Mouse (Mus musculus) spleen, postnatal 4 days (tissue): ENCODE results near the gene Eva1b.

Experiments
- DNase-seq, 2 experiments: peaks; one replicate each; pipeline ENCODE4 v3.0.0; 2022; ENCODE audit warnings: low spot score in 2 of 2

The Eva1b gene

DNA sequence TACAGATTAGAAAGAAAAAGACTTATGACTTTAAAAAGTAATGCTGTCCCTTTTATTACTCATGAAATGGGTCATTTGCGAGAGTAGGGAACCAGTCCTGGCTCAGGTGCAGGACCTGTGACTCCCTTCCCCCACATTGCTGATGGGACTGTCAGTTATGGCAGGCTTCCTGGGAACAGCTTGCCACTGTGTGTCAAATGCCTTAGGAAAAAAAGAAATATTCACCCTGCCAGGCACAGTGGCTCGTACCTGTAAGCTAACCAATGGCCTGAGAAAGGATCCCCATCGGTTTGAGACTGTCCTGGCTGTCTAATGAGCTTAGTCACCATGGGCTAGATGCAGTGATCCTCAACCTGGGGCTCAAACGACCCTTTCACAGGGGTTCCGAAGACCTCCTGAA is 27.5 kb upstream of the Eva1b start:
- DNase-seq, result no peak

DNA sequence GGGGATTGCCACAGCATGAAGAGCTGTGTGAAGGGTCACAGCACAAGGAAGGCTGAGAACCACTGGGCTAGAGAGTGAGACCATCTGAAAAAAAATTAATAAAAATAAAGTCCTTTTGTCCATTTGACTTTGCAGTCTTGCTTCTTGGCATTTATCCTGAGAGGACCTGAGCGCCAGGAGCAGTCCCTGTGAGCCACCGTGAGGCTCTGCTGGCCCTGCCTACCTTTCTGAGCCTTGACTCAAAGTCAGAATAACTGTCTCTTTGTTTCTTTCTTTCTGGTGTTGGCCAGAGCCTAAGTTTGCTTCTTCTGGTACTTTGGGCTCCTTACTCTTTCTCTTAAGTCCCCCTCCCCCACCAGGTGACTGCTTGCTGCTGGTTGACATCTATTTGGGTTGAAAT is 27.0 kb upstream of the Eva1b start:
- no peak for DNase-seq

DNA sequence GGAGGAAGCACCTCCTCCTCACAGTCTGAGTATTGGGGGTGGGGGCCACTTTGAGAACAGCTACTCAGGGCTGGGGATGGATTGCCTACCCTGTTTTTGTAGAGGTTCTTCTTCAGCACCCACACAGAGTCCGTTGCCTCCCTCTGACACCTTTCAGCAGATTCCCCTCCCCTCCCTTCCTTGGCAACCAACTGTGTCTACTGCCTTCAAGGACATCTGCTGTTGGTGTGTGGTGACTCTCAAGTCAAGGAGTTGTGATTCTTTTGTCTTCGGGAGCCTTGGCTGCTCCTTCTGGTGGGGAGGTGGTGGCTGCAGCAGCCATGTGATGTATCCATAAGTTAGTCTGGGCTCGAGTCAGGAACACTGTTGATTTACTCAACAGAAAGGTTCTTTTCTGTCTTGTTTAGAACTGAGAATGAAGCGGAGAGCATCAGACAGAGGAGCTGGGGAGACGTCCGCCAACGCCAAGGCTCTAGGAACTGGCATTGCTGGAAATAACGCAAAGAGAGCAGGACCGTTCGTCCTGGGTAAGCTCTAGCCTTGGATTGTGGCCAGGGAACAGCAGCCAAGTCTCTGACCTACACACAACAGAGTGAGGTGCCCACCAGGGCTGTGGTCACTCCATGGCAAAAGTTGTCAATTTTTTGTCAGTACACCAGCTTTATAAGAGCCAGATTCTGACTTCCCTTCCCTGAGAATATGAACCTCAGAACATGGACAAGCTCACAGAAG is 24.1 kb upstream of the Eva1b start:
- no peak for DNase-seq

DNA sequence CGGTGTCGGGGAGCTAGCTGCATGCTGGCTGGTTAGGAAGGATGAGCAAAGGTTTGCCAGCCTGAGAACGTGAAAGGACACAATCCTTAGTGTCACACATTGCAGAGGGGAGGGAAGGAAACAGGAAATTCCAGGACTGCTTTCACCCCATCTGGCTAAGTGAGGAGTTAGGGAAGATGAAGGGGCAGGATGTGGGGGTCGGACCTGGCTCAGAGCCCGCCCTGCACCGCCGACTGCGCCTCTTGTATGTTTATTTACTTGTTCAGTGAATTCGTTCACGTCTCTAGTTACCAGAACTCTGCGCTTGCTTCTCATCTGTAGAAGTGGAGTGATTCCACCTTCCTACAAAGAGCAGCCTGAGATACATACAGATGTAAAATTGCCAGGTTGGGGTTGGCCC is 17.0 kb upstream of the Eva1b start:
- DNase-seq, result no peak

DNA sequence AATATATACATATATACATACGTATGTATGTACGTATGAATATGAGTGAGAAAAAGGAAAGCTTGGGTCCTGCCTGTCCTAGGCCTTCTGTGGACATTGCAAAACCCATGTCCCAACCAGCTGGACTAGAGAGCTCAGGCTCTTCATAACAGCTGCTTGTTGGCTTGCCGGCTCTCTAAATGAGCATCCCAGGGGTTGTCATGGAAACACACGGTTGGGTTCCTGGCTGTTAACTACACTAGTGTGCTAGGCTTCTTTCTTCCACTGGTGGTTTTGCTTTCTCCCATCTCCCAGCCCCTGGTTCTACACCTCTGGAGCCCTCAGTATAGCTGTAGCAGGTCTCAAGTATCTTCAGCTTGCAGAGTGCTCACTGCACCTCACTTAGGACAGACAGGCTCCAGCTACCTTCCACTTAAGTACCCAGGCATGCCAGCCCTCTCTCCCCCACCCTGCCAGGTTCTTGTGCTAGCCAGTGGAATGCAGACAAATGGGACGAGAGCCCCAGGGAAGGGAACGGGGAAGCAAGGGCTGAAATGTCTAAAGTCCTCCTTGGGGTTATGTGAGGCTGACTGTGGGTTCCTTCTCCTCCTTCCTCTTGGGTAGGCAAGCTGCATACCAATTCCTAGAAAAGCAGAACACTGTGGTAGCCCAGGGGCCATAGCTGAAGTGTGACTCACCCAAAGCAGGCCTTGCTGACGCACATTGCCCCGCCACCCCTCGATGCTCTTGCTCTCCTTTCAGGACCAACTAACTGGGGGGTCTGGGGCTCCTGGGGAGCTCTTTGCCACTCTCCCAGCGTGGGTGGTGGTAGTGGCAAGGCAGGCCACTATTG is 16.0 kb upstream of the Eva1b start:
- no peak for DNase-seq

DNA sequence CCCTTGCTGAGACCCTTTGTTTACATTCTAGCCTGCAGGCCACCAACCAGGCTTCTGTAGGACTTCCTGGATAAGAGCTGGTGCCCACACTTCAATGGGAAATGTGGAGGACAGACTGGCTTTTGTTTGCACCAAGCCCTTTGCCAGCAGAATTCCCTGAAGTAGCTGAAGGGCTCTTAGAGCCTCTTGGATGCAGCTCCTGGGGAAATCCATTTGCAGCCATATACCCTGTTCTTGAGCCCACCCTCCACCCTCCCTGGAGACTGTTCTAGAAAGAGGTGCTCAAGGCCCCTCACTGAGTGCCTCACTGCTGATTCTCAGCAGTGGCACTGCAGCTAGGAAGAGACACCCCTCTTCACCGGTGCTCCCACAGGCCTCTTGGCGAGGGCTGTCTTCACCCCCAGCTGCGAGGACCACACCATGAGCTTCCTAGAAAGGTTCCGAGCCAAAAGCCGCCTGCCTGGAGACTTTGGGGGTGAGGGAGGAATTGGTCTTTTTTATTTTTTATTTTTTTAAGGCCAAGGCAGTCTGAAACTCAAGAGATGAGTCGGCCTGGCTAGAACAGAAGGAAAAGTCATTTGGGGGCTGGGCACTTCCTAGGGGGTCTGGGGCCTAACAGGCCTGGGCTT is 14.8 kb upstream of the Eva1b start:
- DNase-seq, result no peak

DNA sequence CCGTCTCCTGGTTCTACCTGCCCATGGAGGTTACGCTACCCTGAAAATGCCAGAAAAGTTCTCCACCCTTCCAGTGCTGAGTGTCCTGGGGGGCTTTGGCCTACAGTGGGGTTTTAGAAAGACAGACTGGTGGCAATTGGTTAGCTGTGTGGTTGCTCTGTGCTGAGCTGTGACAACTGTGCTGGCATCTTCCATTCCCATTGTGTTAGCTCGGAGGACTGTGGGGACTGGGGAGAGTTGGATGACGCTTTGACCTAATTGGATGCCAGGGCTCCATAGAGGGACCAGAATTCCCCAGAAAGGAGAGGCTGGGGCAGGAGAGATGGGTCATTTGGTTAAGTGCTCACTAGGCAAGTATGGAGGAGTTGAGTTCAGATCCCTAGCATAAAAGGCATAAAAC is 13.3 kb upstream of the Eva1b start:
- DNase-seq, result no peak

DNA sequence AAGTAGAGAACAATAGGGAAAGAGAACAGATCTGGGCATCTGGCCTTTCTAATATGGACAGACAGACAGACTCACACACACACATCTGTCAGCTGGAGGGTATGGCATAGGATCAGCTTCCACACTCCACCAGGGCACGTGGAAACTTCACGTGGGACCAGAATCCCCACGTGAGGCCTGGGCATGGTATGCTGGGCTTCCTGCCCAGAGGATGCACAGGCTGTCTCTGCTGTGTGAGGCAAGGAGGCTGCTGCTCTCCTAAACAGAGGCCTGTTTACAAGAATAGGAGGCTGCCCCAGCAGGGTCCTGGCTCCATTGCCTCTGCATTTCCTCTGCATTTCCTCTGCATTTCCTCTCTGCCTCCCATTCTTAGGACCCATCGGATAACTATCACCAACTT is 12.9 kb upstream of the Eva1b start:
- DNase-seq, result no peak

DNA sequence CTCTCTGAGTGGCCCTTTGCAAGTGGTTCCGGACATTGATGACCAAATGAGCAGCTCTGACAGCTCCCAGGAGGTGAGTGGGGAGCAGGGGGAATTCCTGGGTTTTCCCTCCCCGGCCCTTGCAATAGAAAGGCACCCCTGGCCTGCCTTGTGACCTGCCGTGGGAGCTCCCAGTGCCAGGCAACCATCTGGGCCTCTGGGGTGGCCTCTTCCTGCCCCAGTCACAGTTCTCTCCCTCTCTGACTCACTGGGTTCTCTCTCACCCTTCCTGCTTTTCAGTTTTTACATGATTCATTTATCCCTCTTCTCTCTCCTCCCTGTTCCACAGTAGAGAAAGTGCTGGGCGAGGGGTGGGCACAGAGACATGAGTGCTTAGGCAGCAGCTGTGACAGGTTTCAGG is 9.8 kb upstream of the Eva1b start:
- no peak for DNase-seq

DNA sequence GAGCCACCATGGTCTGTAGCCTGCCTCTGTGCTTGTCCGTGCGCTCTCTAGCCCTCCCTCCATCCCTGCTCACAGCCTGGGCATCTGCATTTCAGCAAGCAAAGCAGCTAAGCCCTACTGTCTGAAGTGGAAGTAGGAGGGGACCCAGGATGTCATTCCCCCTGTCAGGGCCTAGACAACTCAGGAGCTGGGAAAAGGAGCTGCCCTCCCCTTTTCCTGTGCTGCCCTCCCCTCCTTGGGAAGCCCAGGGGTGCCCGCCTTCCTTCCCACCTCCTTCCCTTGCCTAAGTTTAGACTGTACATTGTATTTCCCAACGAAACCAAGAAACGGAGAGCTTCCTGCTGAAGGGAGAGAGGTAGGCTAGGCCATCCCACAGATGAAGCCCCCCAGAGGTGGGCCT is 6.5 kb upstream of the Eva1b start:
- no peak for DNase-seq

DNA sequence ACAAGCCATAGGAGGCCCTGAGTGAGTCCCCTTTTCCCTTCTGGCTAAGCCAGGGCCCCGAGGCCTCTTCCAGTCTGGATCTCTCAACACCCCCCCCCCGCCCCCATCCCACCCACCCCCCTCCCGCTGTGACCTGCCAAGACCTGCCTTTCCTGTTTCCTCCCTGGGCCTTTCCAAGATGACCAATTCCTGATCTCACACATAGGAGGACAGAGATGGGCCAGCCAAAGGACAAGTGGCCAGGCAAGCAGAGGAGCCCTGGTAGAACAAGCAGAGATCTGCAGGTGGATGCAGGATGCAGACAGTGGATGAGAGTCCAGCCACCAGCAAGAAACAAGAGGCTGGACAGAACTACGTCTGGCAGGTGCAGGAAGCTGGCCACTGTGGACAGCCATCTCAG is 2.1 kb upstream of the Eva1b start:
- no peak for DNase-seq

DNA sequence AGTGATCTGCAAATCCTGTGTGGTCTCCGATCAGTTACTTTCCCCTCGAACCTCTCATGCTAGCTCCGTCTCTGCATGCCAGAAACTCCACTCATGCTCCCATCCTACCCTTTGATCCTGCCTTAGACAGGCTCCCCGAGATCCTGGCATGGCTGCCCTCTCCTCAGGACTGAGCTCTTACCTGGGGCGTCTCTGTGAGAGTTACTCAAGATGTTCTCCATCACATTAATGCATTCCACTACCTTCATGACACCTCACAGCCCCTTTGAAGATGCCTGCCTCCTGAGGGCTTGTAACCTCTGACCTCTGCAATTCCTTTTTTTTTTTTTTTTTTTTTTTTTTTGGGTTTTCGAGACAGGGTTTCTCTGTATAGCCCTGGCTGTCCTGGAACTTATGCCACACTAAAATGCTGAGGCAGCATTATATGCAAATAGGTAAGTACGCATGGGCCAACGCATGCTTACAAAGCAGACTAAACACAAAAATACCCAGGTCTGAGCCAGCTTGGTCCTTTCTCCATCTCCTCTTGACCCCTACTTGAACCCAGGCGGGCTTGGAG is 491 bp upstream of the Eva1b start:
- no peak for DNase-seq

DNA sequence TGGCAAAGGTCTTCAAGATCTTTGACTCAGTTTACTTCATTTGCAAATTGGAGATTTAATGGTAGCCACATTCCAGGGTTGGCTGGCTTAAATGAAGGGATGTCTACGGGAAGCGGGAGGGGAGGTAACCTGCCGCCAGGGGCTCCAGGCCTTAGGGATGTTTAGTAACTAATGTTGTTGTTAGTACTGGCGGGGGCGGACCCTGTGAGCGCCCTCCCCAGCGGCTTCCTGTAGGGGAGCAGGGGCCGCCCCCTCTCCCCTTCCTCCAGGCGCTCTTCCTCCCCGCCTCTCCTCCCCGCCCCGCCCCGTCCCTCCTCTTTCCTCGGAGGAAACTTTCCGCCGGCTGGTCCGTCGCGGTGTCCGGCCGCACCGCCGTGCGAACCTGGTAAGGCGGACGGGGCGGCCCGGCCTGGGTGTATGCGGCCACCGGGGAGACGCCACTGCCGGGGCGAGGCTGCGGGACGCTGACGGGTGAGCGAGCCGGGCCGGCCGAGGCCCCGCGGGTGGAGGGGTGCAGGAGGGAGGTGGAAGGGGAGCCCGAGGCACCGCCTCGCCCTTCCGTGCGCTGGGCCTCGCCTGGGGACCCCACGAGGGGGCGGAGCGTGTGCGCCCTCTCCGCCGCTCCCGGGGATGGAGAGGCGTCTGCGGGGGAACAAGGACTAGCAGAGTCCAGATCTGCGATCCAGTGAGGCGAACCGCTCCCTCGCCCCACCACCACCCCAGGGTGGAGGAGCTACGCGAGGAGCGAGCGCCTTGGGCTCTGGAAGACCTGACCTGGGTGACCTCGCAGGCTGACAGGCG is 817 bp downstream of the Eva1b start:
- peak in 1 of 2 experiments; percentile 69 for DNase-seq

DNA sequence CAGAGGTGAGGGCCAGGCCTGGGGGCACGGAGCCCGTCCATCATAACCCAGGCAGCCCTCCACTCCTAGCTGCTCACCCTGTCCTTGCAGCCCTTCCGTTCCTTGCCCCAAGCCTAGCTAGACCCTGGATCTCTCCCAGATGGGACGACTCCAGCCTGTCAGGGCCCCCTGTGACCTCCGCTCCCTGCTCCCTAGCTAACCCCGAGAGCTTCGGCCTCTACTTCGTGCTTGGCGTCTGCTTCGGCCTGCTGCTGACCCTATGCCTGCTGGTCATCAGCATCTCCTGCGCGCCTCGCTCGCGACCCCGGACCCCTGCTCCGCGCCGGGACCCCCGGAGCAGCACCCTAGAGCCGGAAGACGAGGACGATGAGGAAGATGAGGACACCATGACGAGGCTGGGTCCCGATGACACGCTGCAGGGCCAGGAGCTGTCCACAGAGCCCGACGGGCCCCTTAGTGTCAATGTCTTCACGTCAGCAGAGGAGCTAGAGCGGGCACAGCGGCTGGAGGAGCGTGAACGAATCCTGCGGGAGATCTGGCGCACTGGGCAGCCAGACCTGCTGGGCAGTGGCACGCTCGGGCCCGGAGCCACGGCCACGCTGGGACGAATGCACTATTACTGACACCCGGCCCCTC is 1.6 kb downstream of the Eva1b start:
- no peak for DNase-seq

DNA sequence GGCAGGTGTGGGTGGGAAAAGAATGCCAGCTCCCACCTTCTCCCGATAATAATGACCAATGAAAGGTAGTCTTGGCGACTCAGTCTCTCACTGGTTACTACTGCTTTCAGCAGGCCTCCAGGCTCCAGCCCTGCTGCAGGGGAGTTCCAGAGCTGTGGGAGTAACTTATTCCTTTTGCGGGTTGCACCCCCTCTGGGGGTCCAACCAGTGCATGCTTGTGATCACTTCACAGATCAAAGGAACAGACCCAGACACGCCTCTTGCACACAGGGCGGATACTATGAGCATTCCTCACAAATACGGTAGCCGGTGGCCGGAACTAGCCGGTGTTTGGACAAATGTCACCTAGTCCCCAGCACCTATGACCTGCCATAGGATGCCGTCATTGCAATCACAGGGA is 2.3 kb downstream of the Eva1b start:
- DNase-seq, result no peak

DNA sequence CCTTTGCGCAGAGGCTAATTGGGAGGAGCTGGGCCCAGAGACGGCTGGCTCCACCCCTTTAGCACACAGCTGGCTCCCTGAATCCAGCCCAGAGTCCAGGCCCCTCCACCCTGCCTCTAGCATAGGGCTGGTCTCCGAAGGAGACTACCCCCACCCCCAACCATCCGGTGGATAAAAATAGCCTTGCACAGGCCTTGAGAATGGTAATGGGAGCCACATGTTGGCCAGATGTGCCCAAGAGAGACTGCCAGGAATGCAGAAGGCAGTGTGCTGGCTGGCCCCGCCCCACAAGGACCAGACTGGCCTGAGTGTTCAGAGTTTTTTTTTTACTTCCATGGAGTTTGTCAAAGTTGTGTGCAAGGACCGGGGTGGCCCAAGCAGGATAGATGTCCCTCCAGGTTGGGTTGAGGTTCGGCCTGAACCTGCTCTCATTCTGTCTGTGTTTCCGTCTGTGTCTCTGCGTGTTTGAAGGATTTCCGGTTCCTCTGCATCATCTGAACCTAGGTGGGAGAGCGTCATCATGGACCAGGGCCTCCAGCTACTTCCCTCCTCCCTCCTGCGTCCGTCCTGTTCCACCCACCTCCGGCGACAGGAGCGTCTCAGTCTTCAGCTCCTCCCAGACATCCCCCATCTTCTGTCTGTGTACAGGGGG is 2.9 kb downstream of the Eva1b start:
- DNase-seq, result no peak

DNA sequence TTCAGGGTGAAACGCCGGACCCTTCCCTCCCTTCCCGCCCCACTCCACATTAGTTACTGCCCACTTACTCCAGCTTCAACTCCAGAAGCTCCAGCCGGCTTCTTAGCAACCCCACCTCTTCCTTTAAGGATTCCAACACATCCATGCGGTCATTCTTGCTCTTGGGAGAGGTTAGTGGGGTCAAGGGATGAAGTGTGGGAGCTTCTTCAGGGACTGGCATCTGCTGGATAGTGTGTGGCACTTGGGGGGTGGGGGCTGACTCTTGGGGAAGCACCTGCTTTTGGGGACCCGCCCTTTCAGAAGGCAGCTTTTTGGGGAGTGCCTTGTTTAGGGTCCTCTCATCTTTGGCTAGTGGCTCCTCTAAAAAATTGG is 3.4 kb downstream of the Eva1b start:
- DNase-seq, result no peak

DNA sequence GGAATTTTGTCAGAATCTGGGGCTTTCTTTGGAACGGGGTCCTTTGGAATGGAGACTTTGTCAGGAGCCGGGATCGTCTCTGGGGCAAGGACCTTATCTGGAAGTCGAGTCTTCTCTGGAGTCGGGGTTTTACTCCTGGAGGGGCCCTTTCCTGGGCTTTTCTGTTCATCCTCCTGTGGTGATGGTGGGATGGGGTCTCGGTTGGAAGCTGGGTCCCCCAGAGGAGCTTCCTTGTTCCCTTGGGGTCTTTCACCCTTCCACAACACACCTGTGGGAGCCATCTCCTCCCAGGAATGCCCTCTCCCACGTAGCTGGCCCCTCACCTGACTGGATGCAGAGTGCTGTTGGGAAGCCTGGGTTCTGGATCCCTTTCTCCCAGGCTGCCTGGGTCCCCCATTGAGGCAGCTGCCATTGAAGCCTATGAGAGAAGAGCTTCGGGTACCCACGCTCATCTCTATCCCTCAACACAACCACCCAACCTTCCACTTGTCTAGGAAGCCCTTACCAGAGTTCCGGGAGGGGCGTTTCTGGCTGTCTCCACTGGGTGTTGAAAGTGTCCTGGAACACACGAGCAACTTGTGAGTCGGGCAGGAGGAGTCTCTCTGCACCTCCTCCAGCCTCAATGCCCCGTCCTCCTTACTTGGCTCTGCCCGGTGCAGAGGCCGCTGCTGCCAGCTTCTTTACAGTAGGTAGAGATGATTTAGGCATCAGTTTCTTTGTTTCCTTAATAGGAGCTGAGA is 4.3 kb downstream of the Eva1b start:
- DNase-seq, result no peak

DNA sequence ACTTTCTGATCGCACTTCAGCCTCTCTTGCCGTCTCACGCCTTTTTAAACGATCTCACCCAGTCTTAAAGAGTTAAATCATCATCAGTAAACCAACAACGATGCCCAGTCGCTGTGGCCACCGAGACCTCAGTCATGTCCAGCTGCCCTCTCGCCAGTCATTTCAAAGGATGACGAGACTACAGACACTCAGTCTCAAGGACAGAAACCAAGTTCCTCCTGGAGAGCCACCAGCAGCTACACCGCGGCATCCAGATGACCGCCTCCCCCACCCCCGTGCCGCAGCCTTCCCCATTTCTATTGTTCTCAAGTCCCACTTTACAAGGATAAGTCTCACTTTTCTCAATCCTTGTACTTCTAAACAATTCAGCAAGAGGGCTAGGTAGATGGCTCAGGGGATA is 5.3 kb downstream of the Eva1b start:
- DNase-seq, result no peak

DNA sequence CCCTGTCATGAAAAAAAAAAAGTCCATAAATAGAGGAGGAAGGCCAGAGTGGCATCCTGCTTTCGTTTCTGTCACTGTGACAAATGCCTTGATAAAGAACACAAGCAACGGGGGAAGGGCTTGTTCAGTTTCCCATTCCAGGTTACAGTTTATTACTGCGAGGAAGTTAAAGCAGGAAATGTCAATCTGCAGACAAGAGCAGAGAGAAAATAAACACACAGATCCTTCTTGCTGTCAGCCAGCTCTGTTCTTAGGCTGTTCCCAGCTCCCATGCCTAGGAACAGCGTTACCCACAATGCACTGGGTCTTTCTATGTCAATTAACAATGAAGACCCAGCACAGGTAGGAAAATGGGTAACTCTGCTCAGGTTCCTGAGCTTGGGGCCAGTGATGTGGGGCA is 7.6 kb downstream of the Eva1b start:
- no peak for DNase-seq
